Mouse (Mus musculus) MEL (cell line): ENCODE data around the gene Gramd1b. TPM values are rescaled to one million over a fixed set of nuclear protein-coding genes. Genes with fewer than 3 reads are reported as not detected.

Source experiments
- DNase-seq: peaks from one replicate; pipeline ENCODE4 v3.0.0; 2011; ENCODE audit warnings: low read depth, low spot score
- H3K27ac ChIP-seq: 2 replicates; pipeline ENCODE4 v1.5.1; 2012; ENCODE audit warnings: low read depth, mild to moderate bottlenecking, control low read depth, low read length, moderate library complexity; ENCODE audit not compliant: control insufficient read depth
- H3K27me3 ChIP-seq, 2 experiments: fragments of 150-350 bp in 1 of 2; sonication (generic) in 1 of 2; 2 replicates each; pipeline ENCODE4 v1.6.1; 2012; ENCODE audit warnings: low read length in 2 of 2, mild to moderate bottlenecking in 2 of 2, improper control_type of control experiment in 1 of 2, moderate library complexity in 1 of 2; ENCODE audit not compliant: insufficient read depth in 2 of 2, control insufficient read depth in 1 of 2
- H3K36me3 ChIP-seq, 2 experiments: 2 replicates each; pipeline ENCODE4 v1.6.1; 2012 to 2014; ENCODE audit warnings: low read length in 2 of 2, improper control_type of control experiment in 1 of 2, inconsistent platforms in 1 of 2, mild to moderate bottlenecking in 1 of 2; ENCODE audit not compliant: insufficient read depth in 2 of 2, control insufficient read depth in 1 of 2
- H3K4me1 ChIP-seq, 2 experiments: fragments of 150-350 bp in 1 of 2; sonication (generic) in 1 of 2; 2 replicates each; pipeline ENCODE4 v1.6.1; 2012; ENCODE audit warnings: low read length in 2 of 2, improper control_type of control experiment in 1 of 2, mild to moderate bottlenecking in 1 of 2; ENCODE audit not compliant: insufficient read depth in 2 of 2, control insufficient read depth in 1 of 2
- H3K4me3 ChIP-seq, 2 experiments: fragments of 150-350 bp in 1 of 2; sonication (generic) in 1 of 2; 2 replicates each; pipeline ENCODE4 v1.5.1; 2012; ENCODE audit warnings: low read depth in 2 of 2, low read length in 2 of 2, mild to moderate bottlenecking in 2 of 2, moderate library complexity in 2 of 2, control low read depth in 1 of 2, improper control_type of control experiment in 1 of 2; ENCODE audit not compliant: control insufficient read depth in 1 of 2, insufficient read depth in 1 of 2
- H3K79me2 ChIP-seq: 2 replicates; pipeline ENCODE4 v1.6.1; 2012; ENCODE audit warnings: mild to moderate bottlenecking, low read length, moderate library complexity; ENCODE audit not compliant: control insufficient read depth, poor library complexity, insufficient read depth
- H3K9ac ChIP-seq: 2 replicates; pipeline ENCODE4 v1.6.1; 2012; ENCODE audit warnings: low read depth, mild to moderate bottlenecking, control low read depth, low read length, moderate library complexity; ENCODE audit not compliant: control insufficient read depth, poor library complexity, severe bottlenecking
- H3K9me3 ChIP-seq: fragments of 150-350 bp; sonication (generic); replicated peaks from 2 replicates; pipeline ENCODE4 v1.6.1; 2012; ENCODE audit warnings: mild to moderate bottlenecking, low read length, improper control_type of control experiment, moderate library complexity; ENCODE audit not compliant: insufficient read depth
- ETS1 ChIP-seq: IDR thresholded peaks from 2 replicates; pipeline ENCODE4 v1.6.1; 2012; ENCODE audit warnings: low read depth, mild to moderate bottlenecking, inconsistent platforms, low read length, improper control_type of control experiment, moderate library complexity
- HCFC1 ChIP-seq: IDR thresholded peaks from 2 replicates; pipeline ENCODE4 v1.6.1; 2012; ENCODE audit warnings: low read depth, mild to moderate bottlenecking, inconsistent platforms, low read length, improper control_type of control experiment, moderate library complexity
- MAFK ChIP-seq: IDR thresholded peaks from 2 replicates; pipeline ENCODE4 v1.6.1; 2011; ENCODE audit warnings: low read depth, mild to moderate bottlenecking, low read length, improper control_type of control experiment, borderline replicate concordance
- MEF2A ChIP-seq: IDR thresholded peaks from 2 replicates; pipeline ENCODE4 v1.6.1; 2014; ENCODE audit warnings: low read depth, mild to moderate bottlenecking, inconsistent platforms, low read length, improper control_type of control experiment; ENCODE audit not compliant: poor library complexity, insufficient replicate concordance, severe bottlenecking; ENCODE audit errors: extremely low read depth
- NELFE ChIP-seq: IDR thresholded peaks from 2 replicates; pipeline ENCODE4 v1.6.1; 2011; ENCODE audit warnings: low read depth, low read length, improper control_type of control experiment
- POLR2A ChIP-seq, 2 experiments: IDR thresholded peaks; 2 replicates each; pipeline ENCODE4 v1.6.1; 2011 to 2012; ENCODE audit warnings: low read length in 2 of 2, mild to moderate bottlenecking in 2 of 2, control low read depth in 1 of 2, improper control_type of control experiment in 1 of 2, low read depth in 1 of 2, moderate library complexity in 1 of 2; ENCODE audit not compliant: control insufficient read depth in 1 of 2, insufficient read depth in 1 of 2, poor library complexity in 1 of 2
- RAD21 ChIP-seq: IDR thresholded peaks from 2 replicates; pipeline ENCODE4 v1.6.1; 2011; ENCODE audit warnings: mild to moderate bottlenecking, low read depth, low read length, improper control_type of control experiment
- SIN3A ChIP-seq: IDR thresholded peaks from 2 replicates; pipeline ENCODE4 v1.6.1; 2012; ENCODE audit warnings: low read length, improper control_type of control experiment, inconsistent platforms
- UBTF ChIP-seq: IDR thresholded peaks from 2 replicates; pipeline ENCODE4 v1.6.1; 2012; ENCODE audit warnings: low read depth, mild to moderate bottlenecking, inconsistent platforms, low read length, improper control_type of control experiment, moderate library complexity, borderline replicate concordance; ENCODE audit not compliant: insufficient read depth
- polyA plus RNA-seq, 2 experiments: library from polyadenylated mRNA; stranded (reverse) in 1 of 2; unstranded in 1 of 2; fragments of >175 nt in 1 of 2; fragments of >200 nt in 1 of 2; gene quantifications; 2 replicates each; pipeline versions ENCODE4 v1.2.1 to v1.2.4; 2012; ENCODE audit warnings: low replicate concordance in 2 of 2, low read depth in 1 of 2; ENCODE audit not compliant: insufficient read length in 2 of 2, insufficient read depth in 1 of 2, missing spikeins in 1 of 2
- total RNA-seq: library from RNA; depleted of rRNA; stranded (reverse); fragments of 300-350 nt; gene quantifications from 2 replicates; pipeline ENCODE4 v1.2.3, GENCODE M21; 2012

Gramd1b gene
- total and polyA plus RNA-seq, 3 experiments = not detected

- Histone ChIP-seq H3K27me3 (no peaks in the 10 kb centered on the region), H3K27ac (no peak overlapping the region), H3K4me1 (no peaks in the 10 kb centered on the region), H3K9me3 (no peaks in the 10 kb centered on the region), H3K36me3 (no peaks in the 10 kb centered on the region), H3K79me2 (no peaks in the 10 kb centered on the region), H3K4me3 (no peak overlapping the region), H3K9ac (no peak overlapping the region)
- TF ChIP-seq POLR2A (IDR thresholded peaks at IDR 0.05; ENCODE audit: control insufficient read depth in 1 of 2, insufficient read depth in 1 of 2, low read depth in 1 of 2, low read length in 2 of 2, poor library complexity in 1 of 2) (no peak), UBTF (no peak), NELFE (no peak), MEF2A (no peak), HCFC1 (no peak)
- DNase-seq = no peak
These were observed 189.1 kb downstream of the Gramd1b start for GRCm38 (mm10) chr9:40342101-40342500.

- H3K9me3 ChIP-seq = no peaks in the 10 kb centered on the region
- H3K4me3 ChIP-seq = no peak overlapping the region
- no peaks in the 10 kb centered on the region for H3K36me3 ChIP-seq
- H3K9ac ChIP-seq = no peak overlapping the region
- DNase-seq = no peak
- no peak overlapping the region for H3K27ac ChIP-seq
- no peaks in the 10 kb centered on the region for H3K4me1 ChIP-seq
- no peaks in the 10 kb centered on the region for H3K79me2 ChIP-seq
- H3K27me3 ChIP-seq = no peaks in the 10 kb centered on the region
- TF ChIP-seq UBTF = no peak
- TF ChIP-seq NELFE = no peak
- TF ChIP-seq ETS1 = no peak
- TF ChIP-seq SIN3A = no peak
- no peak for TF ChIP-seq MAFK
These were observed 191.6 kb downstream of the Gramd1b start for GRCm38 (mm10) chr9:40339578-40339977.

- H3K36me3 ChIP-seq = no peaks in the 10 kb centered on the region
- no peaks in the 10 kb centered on the region for H3K4me1 ChIP-seq
- no peak overlapping the region for H3K4me3 ChIP-seq
- no peaks in the 10 kb centered on the region for H3K9me3 ChIP-seq
- no peaks in the 10 kb centered on the region for H3K79me2 ChIP-seq
- H3K27ac ChIP-seq = no peak overlapping the region
- TF ChIP-seq RAD21 = no peak
- no peak for DNase-seq
- H3K27me3 ChIP-seq = no peaks in the 10 kb centered on the region
- H3K9ac ChIP-seq = no peak overlapping the region
These were observed 193.9 kb downstream of the Gramd1b start for GRCm38 (mm10) chr9:40337131-40337820.
